Mouse (Mus musculus) limb, embryonic 12.5 days (tissue): ENCODE results near the gene Tppp. TPM values are rescaled to one million over a fixed set of nuclear protein-coding genes. Genes with fewer than 3 reads are reported as not detected.
A peak's percentile ranks its signal among the peaks of the same experiment; 100 is the strongest.

Experiments
- ATAC-seq: fragments of 200-750 bp; cut with Nextera tagmentation; 2 replicates; pipeline ENCODE4 v1.8.0; 2017; ENCODE audit warnings: low read depth, moderate TSS enrichment; ENCODE audit not compliant: insufficient number of reproducible peaks, insufficient read depth, low FRiP score, low TSS enrichment
- H3K27ac ChIP-seq: fragments of 300-500 bp; sonication (generic); 2 replicates; pipeline ENCODE4 v1.5.1; 2016; ENCODE audit warnings: mild to moderate bottlenecking, moderate library complexity
- H3K27me3 ChIP-seq: fragments of 300-500 bp; sonication (generic); 2 replicates; pipeline ENCODE4 v1.6.1; 2016; ENCODE audit warnings: mild to moderate bottlenecking, moderate library complexity
- H3K36me3 ChIP-seq: fragments of 300-500 bp; sonication (generic); 2 replicates; pipeline ENCODE4 v1.6.1; 2016; ENCODE audit warnings: mild to moderate bottlenecking, moderate library complexity
- H3K4me1 ChIP-seq: fragments of 300-500 bp; sonication (generic); replicated peaks from 2 replicates; pipeline ENCODE4 v1.6.1; 2016
- H3K4me2 ChIP-seq: fragments of 300-500 bp; sonication (generic); 2 replicates; pipeline ENCODE4 v1.6.1; 2016; ENCODE audit warnings: mild to moderate bottlenecking, moderate library complexity
- H3K4me3 ChIP-seq: fragments of 300-500 bp; sonication (generic); replicated peaks from 2 replicates; pipeline ENCODE4 v1.5.1; 2016; ENCODE audit warnings: mild to moderate bottlenecking
- H3K9ac ChIP-seq: fragments of 300-500 bp; sonication (generic); replicated peaks from 2 replicates; pipeline ENCODE4 v1.6.1; 2016; ENCODE audit warnings: mild to moderate bottlenecking, moderate library complexity
- H3K9me3 ChIP-seq: fragments of 300-500 bp; sonication (generic); 2 replicates; pipeline ENCODE4 v1.6.1; 2016; ENCODE audit warnings: mild to moderate bottlenecking, moderate library complexity
- WGBS: fragments of 180-500 bp; shearing (Covaris S2); methylation state at CpG from one replicate; pipeline ENCODE4 v1.1.7; 2016; 5-methylcytosine and 5-hydroxymethylcytosine counted together
- polyA plus RNA-seq: library from polyadenylated mRNA; unstranded; fragments of >200 nt; fragmentation: Nextera tagmentation; extraction: Ambion mirVana; gene quantifications from 2 replicates; pipeline ENCODE4 v1.2.1, GENCODE M21; 2016

The Tppp gene
- 0.53 and 0.58 TPM in 2 replicates for polyA plus RNA-seq

DNA sequence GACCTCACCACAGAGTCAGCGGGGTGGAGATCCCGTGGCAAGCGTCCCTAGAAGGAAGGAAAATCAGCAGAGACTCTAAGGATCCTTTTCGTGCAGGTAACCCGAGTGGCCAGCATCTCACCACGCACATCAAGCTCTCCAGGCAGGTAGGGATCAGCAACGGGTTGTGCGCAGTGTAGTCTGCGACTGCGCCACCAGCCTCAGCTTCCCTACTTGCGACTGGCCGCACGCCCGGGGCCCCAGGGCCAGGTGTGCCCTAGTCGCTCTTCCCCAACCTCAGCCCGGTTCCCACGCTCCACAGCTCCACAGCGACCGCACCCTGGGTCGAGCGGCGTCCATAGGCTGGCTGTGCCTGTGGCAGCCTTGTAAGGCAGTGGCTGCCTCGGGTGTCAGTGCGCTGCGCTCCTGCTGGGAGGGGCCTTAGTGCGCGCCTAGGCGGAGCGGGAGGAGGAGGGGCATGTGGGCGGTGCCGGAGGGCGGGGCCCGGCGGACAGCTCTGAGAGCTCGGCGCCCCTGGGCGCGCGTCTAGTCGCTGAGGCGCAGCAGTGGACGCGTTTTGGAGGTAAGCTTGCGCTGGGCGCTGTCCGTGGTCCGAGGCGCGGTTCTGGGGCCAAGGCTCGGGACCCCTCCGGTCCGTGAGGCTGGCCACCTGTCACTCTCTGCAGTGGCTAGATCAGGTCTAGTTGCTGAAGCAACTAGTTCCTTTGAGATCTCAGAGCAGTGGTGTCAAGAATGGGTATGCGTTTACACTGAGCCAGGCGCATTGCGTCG is at the start of gene Tppp:
Tppp (plus strand) TSS at position 460 of the 771 bp plus-strand sequence.
- Histone ChIP-seq H3K27ac (no peak within 1 kb of the TSS), H3K27me3 (peaks cover 67% of the 10 kb centered on the region)
- WGBS = under 1% methylated on average over 56 of the region's 56 CpGs

DNA sequence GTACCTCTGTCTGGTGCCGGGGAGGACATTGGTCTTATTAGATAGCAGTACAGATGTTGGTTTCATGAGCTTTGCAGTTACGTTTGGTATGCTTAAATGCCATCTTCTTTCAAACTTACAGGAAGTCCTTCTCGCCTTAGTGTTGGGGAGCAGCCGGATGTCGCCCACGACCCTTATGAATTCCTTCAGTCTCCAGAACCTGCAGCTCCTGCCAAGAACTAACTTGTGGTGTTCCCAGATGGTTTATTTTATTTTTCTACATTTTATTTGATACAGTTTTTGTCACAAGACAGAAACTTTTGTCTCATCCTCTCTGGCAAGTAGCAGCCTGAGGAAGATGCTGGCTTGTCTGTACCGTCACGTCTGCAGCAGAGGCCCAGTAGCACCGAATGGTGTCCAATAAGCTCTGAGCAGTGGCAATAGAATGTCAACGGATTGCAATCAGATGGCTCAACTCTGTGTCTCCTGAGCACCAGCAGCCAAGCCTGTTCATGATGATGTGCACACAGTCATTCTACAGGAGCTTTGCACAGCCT is 49.0 kb upstream of the Tppp start:
- Histone ChIP-seq H3K27ac (no peak overlapping the region), H3K4me1 (no peaks in the 10 kb centered on the region), H3K9me3 (no peaks in the 10 kb centered on the region), H3K9ac (no peak overlapping the region), H3K4me2 (no peak overlapping the region), H3K36me3 (peaks cover 68% of the 10 kb centered on the region), H3K27me3 (no peaks in the 10 kb centered on the region), H3K4me3 (no peak overlapping the region)
- ATAC-seq = no peak
- WGBS = 90% methylated on average over 10 of the region's 10 CpGs

More for the DNA sequence above, at the start of gene Tppp:
- Histone ChIP-seq H3K9ac (peak within 1 kb of the TSS; percentile 48), H3K4me3 (peak within 1 kb of the TSS; percentile 48), H3K4me1 (peaks cover 7% of the 10 kb centered on the region), H3K4me2 (peak within 1 kb of the TSS; percentile 97), H3K36me3 (no peaks in the 10 kb centered on the region), H3K9me3 (no peaks in the 10 kb centered on the region)
- ATAC-seq = peak; percentile 92

GRCm38 (mm10) chr13:73961177-73961576 is 48.0 kb upstream of the Tppp start:
- no peak overlapping the region for H3K9ac ChIP-seq
- no peak overlapping the region for H3K27ac ChIP-seq
- no peak overlapping the region for H3K4me2 ChIP-seq
- WGBS = 90% methylated on average over 4 of the region's 4 CpGs
- no peaks in the 10 kb centered on the region for H3K4me1 ChIP-seq
- no peak for ATAC-seq
- H3K36me3 ChIP-seq = peaks cover 59% of the 10 kb centered on the region
- H3K4me3 ChIP-seq = no peak overlapping the region
- H3K27me3 ChIP-seq = no peaks in the 10 kb centered on the region
- H3K9me3 ChIP-seq = no peaks in the 10 kb centered on the region

GRCm38 (mm10) chr13:73963551-73963950 is 45.7 kb upstream of the Tppp start, which contains the start of gene Zdhhc11:
TSS of gene Zdhhc11 (plus strand) at chr13:73963851.
- H3K9me3 ChIP-seq = no peaks in the 10 kb centered on the region
- H3K27me3 ChIP-seq = no peaks in the 10 kb centered on the region
- WGBS = 85% methylated on average over 5 of the region's 5 CpGs
- H3K4me3 ChIP-seq = no peak within 1 kb of the TSS
- peaks cover 37% of the 10 kb centered on the region for H3K36me3 ChIP-seq
- no peak within 1 kb of the TSS for H3K4me2 ChIP-seq
- no peaks in the 10 kb centered on the region for H3K4me1 ChIP-seq
- no peak for ATAC-seq
- no peak within 1 kb of the TSS for H3K9ac ChIP-seq
- no peak within 1 kb of the TSS for H3K27ac ChIP-seq

DNA sequence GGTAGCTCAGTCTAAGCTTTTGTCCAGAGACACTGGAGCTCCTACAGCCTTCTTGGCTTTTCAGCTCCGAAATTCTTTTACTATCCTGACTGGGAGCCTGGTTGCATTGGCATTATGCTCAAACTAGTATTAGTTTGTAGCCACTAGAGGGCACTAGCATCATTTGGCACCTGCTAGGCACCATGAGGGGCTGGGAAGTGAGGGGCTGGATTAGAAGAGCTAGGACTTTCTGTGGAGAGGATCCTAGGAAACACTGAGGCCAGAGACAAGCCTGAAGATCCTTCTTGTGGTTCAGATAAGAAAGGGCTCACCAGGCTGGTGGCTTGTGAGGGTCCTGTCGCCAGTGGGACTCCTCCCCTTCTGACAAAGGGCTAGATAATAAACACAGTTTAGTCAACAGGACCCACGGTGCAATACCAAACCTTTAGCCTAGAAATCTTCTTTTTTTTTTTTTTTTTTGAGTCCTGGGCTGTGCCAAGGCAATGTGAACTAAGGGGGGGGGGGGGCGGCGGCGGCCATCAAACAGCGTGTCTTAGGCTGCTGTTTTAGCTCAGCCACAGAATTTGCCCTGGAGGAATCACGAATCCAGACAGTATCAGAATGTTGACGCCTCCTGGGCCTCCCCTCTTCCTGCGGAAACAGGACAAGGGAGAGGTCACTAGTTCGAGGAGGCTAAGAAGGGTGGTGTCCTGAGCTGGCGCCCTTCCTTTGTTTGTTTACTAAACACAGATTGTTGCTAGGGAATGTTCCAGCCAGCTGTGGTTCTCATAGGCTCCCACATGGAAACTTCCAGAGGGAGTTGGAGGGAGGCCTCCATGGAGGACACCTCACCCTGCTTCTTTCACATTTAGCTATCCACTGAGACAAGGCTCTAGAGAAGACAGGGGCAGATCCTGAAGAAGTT is 38.4 kb upstream of the Tppp start:
- ATAC-seq = peak; percentile 66
- 52% methylated on average over 12 of the region's 12 CpGs for WGBS
- no peaks in the 10 kb centered on the region for H3K36me3 ChIP-seq
- H3K4me1 ChIP-seq = no peaks in the 10 kb centered on the region
- peaks cover 3% of the 10 kb centered on the region; the same call in 1 of the 2 replicates for H3K27me3 ChIP-seq
- H3K9ac ChIP-seq = no peak overlapping the region
- no peak overlapping the region for H3K4me2 ChIP-seq
- H3K27ac ChIP-seq = no peak overlapping the region
- H3K9me3 ChIP-seq = no peaks in the 10 kb centered on the region
- H3K4me3 ChIP-seq = no peak overlapping the region

- 89% methylated on average over 3 of the region's 3 CpGs for WGBS
- H3K27me3 ChIP-seq = peaks cover 7% of the 10 kb centered on the region
- H3K4me1 ChIP-seq = no peaks in the 10 kb centered on the region
- H3K9me3 ChIP-seq = no peaks in the 10 kb centered on the region
- H3K4me3 ChIP-seq = no peak overlapping the region
- no peak for ATAC-seq
- no peak overlapping the region for H3K4me2 ChIP-seq
- H3K27ac ChIP-seq = no peak overlapping the region
- no peaks in the 10 kb centered on the region for H3K36me3 ChIP-seq
- no peak overlapping the region for H3K9ac ChIP-seq
Measured at GRCm38 (mm10) chr13:73974523-73974922, 34.7 kb upstream of the Tppp start.

DNA sequence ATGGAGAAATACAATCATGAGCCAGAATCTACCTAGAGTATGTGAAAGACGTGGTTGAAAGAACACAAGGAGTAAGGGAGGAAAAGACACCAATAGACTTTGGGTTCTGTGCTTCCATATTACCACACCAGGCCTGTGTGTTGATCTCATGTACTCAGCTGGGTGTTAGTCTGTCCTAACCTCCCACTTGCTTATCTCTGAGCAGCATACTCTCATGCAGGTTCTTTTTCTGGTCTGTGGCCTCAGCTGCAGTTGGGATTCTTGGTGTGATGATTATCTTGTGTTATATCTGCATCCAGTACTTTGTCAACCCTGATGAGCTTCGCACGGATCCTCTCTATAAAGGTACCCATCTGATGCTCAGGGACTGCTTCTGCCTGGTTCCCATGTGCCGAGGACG is 32.3 kb upstream of the Tppp start:
- 82% methylated on average over 5 of the region's 5 CpGs for WGBS
- no peak for ATAC-seq
- Histone ChIP-seq H3K4me1 (no peaks in the 10 kb centered on the region), H3K4me2 (no peak overlapping the region), H3K36me3 (no peaks in the 10 kb centered on the region), H3K27ac (no peak overlapping the region), H3K9me3 (no peaks in the 10 kb centered on the region), H3K9ac (no peak overlapping the region), H3K4me3 (no peak overlapping the region), H3K27me3 (peaks cover 7% of the 10 kb centered on the region)

DNA sequence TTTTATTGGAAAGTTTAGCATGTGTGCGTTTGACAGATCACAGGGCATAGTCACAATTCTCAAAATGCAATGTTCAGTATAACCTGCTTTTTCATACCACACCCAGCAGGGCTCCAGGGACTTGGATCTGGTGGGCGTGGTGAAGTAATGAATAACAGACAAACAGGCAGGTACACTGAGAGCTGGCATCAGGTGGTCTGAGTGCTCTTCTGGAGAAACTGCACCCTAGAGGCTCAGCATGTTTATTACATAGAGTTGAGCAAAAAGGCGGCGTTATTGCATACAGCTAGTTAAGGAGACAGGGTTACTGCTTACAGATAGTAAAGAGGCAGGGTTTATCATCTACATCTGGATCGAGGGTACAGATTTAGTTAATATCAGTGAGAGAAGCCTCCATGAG is 18.9 kb upstream of the Tppp start:
- ATAC-seq = no peak
- Histone ChIP-seq H3K4me2 (no peak overlapping the region), H3K9ac (no peak overlapping the region), H3K9me3 (no peaks in the 10 kb centered on the region), H3K27me3 (no peaks in the 10 kb centered on the region), H3K4me1 (no peaks in the 10 kb centered on the region), H3K27ac (no peak overlapping the region), H3K36me3 (no peaks in the 10 kb centered on the region), H3K4me3 (no peak overlapping the region)
- WGBS = 67% methylated on average over 5 of the region's 5 CpGs

- WGBS = 77% methylated on average over 2 of the region's 2 CpGs
- no peak overlapping the region for H3K9ac ChIP-seq
- ATAC-seq = no peak
Measured at GRCm38 (mm10) chr13:73990761-73991160, 18.4 kb upstream of the Tppp start.

DNA sequence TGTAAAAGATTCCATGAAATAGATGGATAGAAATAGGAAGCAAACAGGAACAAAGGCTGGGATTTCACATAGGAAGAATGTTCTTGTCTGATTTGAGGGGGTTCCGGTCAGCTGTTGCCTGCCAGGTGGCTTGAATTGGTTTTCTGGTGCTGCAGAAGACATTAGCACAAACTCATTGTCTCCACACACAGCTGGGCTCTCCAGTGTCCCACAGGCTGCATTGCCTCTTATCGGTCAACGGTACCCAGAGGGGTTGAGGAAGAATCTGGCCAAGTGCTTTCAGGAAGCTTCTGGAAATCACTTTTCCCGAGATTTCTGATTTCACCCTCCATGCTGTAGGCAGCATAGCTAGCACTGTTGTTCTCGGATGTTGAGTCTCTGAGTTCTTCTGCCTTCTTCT is 17.9 kb upstream of the Tppp start:
- WGBS = 83% methylated on average over 5 of the region's 5 CpGs
- no peak overlapping the region for H3K4me2 ChIP-seq
- H3K36me3 ChIP-seq = no peaks in the 10 kb centered on the region
- no peak overlapping the region for H3K9ac ChIP-seq
- ATAC-seq = no peak
- H3K27me3 ChIP-seq = no peaks in the 10 kb centered on the region
- no peak overlapping the region for H3K4me3 ChIP-seq
- H3K27ac ChIP-seq = no peak overlapping the region
- H3K9me3 ChIP-seq = no peaks in the 10 kb centered on the region
- no peaks in the 10 kb centered on the region for H3K4me1 ChIP-seq

More at GRCm38 (mm10) chr13:73990761-73991160, 18.4 kb upstream of the Tppp start:
- no peaks in the 10 kb centered on the region for H3K4me1 ChIP-seq
- H3K36me3 ChIP-seq = no peaks in the 10 kb centered on the region
- no peaks in the 10 kb centered on the region for H3K9me3 ChIP-seq
- H3K4me3 ChIP-seq = no peak overlapping the region
- H3K4me2 ChIP-seq = no peak overlapping the region
- H3K27ac ChIP-seq = no peak overlapping the region
- no peaks in the 10 kb centered on the region for H3K27me3 ChIP-seq

- 88% methylated on average over 4 of the region's 4 CpGs for WGBS
Measured at GRCm38 (mm10) chr13:73996456-73996855, 12.8 kb upstream of the Tppp start.

More at GRCm38 (mm10) chr13:73996456-73996855, 12.8 kb upstream of the Tppp start:
- no peak overlapping the region for H3K4me3 ChIP-seq
- no peak for ATAC-seq
- no peak overlapping the region for H3K27ac ChIP-seq
- H3K27me3 ChIP-seq = no peaks in the 10 kb centered on the region; the same call in 1 of the 2 replicates
- H3K9me3 ChIP-seq = no peaks in the 10 kb centered on the region
- H3K4me2 ChIP-seq = no peak overlapping the region
- H3K9ac ChIP-seq = no peak overlapping the region
- no peaks in the 10 kb centered on the region for H3K36me3 ChIP-seq
- no peaks in the 10 kb centered on the region for H3K4me1 ChIP-seq
